Mouse (Mus musculus) spleen, adult 2 months (tissue): ENCODE results near the gene Dus1l. TPM values are rescaled to one million over a fixed set of nuclear protein-coding genes. Genes with fewer than 3 reads are reported as not detected.

ENCODE experiments used
- DNase-seq, 2 experiments: peaks; one replicate each; pipeline versions ENCODE4 v3.0.0 to v3.0.0-alpha.2; 2012 to 2021; ENCODE audit warnings: low spot score in 2 of 2, low read depth in 1 of 2
- H3K27ac ChIP-seq: fragments of 200-500 bp; 2 replicates; pipeline ENCODE4 v1.5.1; 2012; ENCODE audit warnings: low read length, inconsistent platforms; ENCODE audit not compliant: insufficient read depth
- H3K27me3 ChIP-seq: fragments of 200-500 bp; 2 replicates; pipeline ENCODE4 v1.6.1; 2012; ENCODE audit warnings: mild to moderate bottlenecking, moderate library complexity, low read length, inconsistent platforms; ENCODE audit not compliant: control insufficient read depth, insufficient read depth
- H3K36me3 ChIP-seq: fragments of 200-500 bp; 2 replicates; pipeline ENCODE4 v1.6.1; 2012; ENCODE audit warnings: mild to moderate bottlenecking, low read length, inconsistent platforms; ENCODE audit not compliant: control insufficient read depth, insufficient read depth
- H3K4me1 ChIP-seq: fragments of 200-500 bp; 2 replicates; pipeline ENCODE4 v1.6.1; 2011; ENCODE audit warnings: inconsistent platforms; ENCODE audit not compliant: control insufficient read depth, insufficient read depth, insufficient read length
- H3K4me3 ChIP-seq: fragments of 200-500 bp; 2 replicates; pipeline ENCODE4 v1.5.1; 2011; ENCODE audit warnings: mild to moderate bottlenecking, inconsistent platforms; ENCODE audit not compliant: insufficient read depth, insufficient read length; ENCODE audit errors: extremely low read depth
- CTCF ChIP-seq: fragments of 200-500 bp; IDR thresholded peaks from 2 replicates; pipeline ENCODE4 v1.5.1; 2011; ENCODE audit warnings: mild to moderate bottlenecking, inconsistent platforms; ENCODE audit not compliant: insufficient read depth, insufficient read length, insufficient replicate concordance; ENCODE audit errors: extremely low read depth
- POLR2A ChIP-seq: fragments of 200-500 bp; IDR thresholded peaks from 2 replicates; pipeline ENCODE4 v1.6.1; 2011; ENCODE audit warnings: low read depth, low read length, inconsistent platforms
- WGBS: fragments of 180-500 bp; shearing (Covaris S2); methylation state at CpG from one replicate; pipeline ENCODE4 v1.1.7; 2018; 5-methylcytosine and 5-hydroxymethylcytosine counted together
- polyA plus RNA-seq: library from polyadenylated mRNA; depleted of rRNA; stranded (reverse); fragments of >200 nt; gene quantifications from 2 replicates; pipeline ENCODE4 v1.2.3, GENCODE M21; 2012

Dus1l gene
- polyA plus RNA-seq, 1 experiment = 35.0 TPM

DNA sequence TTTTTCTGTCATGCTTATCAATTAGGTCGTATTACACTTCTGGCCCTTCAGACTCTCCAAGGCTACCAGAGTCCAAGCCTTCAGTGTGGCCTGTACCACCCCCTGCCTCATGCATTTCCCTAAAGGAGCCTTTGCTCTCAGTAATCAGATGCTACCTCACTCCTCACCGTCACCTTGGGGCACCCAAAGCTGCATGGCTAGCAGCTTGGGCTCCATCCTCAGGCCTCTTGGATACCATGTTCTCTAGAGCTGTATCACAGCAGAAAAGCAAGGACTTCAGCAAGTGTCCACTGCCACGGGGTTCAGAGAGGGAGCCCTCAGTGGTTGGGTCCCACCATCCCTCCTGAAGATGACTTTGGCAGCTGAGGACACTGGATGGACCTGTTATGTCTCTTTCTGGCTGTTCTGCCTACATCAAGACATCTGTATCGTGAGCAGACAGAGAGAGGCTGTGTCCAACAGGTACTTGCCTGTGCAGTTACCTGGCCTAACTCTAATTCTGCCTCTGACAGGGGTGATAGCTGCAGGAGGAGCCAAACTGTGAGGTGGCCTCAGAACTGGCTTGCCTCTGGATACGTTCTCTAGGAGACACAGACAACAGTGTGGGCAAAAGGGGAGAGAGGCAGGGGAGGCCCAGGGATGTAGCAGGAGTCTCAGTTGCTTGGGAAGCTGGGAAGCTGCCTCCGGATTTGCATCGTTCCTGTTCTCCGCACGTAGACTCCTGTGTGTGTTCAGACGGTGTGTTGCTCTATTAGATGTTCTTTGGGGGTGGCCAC lies 33.7 kb upstream of the Dus1l start:
- DNase-seq = no peak
- 91% methylated on average over 10 of the region's 10 CpGs for WGBS
- no peak overlapping the region for H3K27ac ChIP-seq
- no peak overlapping the region for H3K4me3 ChIP-seq
- H3K27me3 ChIP-seq = no peaks in the 10 kb centered on the region
- no peaks in the 10 kb centered on the region for H3K36me3 ChIP-seq
- no peak for TF ChIP-seq POLR2A
- TF ChIP-seq CTCF = no peak
- peaks cover 7% of the 10 kb centered on the region; the same call in 1 of the 2 replicates for H3K4me1 ChIP-seq

DNA sequence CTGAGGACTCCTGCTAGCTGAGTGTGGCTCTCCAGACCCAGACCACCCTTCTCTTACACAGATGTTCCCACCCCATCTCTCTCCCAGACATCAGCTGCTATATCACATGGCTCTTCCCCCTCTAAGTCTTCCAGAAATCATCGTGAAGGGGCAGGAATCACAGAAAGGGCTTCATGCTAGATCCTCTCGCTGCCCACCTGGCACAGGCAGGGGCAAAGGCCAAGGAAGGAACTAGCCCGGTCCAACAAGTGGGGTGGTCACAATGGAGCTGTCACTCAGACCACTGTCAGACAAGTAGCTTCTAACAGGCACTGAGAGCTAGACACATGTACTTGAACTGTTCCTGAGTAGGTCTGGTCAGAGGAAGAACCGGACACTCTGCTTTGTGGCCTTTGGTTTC lies 32.2 kb upstream of the Dus1l start:
- no peaks in the 10 kb centered on the region for H3K36me3 ChIP-seq
- WGBS = 87% methylated on average over 4 of the region's 4 CpGs
- no peak overlapping the region for H3K27ac ChIP-seq
- no peak overlapping the region for H3K4me3 ChIP-seq
- DNase-seq = no peak
- H3K4me1 ChIP-seq = peaks cover 8% of the 10 kb centered on the region; the same call in 1 of the 2 replicates
- TF ChIP-seq POLR2A (no peak), CTCF (no peak)
- no peaks in the 10 kb centered on the region for H3K27me3 ChIP-seq

DNA sequence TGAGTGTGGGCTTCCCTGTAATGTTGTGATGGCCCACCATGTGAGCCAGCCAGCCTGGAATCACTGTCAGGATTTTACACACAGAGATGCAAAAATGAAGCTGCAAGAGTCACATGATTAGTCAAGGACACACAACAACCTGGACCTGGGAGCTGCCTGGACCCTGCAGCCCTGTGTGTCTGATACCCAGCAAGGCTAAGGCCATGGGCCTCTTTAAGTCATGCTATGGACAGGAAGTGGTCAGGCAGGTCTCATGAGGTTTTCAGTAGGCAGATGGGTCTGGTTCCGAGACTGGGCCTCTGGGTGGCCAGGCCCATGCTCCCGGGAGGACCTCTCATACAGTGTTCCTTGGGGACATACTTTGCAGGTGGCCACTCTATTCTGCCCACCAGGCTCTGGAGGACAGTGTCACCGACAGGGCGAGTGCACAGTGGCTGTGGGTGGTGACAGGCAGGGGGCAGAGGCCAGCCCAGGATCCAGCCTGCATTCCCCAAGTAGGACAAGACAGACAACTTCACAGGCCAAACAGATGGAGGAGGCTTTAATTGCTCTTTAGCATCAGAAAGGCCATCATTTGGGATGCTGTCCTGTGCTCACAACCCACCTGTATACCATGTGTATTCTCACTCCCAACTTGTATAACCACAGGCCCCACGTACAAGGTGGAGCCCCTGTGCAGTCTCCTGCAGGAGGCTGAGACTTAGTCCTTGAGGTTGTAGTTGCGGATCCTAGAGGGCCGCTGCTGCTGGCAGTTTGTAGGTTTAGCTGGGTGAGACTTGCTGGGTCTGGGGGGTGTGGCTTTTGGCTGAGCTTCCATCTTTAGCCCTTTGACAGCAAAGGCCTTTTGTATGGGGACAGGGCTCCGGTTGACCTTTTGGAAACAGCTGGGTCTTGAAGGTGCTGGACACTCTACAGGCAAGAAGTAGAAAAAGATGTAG lies 30.1 kb upstream of the Dus1l start:
- WGBS = 82% methylated on average over 8 of the region's 8 CpGs
- no peaks in the 10 kb centered on the region for H3K36me3 ChIP-seq
- DNase-seq = no peak
- H3K27ac ChIP-seq = 0 out of 2 replicates have a peak overlapping the region, but pooled peaks have one; percentile 13
- TF ChIP-seq CTCF (no peak), POLR2A (no peak)
- peaks cover 12% of the 10 kb centered on the region; the same call in 1 of the 2 replicates for H3K4me1 ChIP-seq
- H3K4me3 ChIP-seq = no peak overlapping the region
- H3K27me3 ChIP-seq = no peaks in the 10 kb centered on the region

DNA sequence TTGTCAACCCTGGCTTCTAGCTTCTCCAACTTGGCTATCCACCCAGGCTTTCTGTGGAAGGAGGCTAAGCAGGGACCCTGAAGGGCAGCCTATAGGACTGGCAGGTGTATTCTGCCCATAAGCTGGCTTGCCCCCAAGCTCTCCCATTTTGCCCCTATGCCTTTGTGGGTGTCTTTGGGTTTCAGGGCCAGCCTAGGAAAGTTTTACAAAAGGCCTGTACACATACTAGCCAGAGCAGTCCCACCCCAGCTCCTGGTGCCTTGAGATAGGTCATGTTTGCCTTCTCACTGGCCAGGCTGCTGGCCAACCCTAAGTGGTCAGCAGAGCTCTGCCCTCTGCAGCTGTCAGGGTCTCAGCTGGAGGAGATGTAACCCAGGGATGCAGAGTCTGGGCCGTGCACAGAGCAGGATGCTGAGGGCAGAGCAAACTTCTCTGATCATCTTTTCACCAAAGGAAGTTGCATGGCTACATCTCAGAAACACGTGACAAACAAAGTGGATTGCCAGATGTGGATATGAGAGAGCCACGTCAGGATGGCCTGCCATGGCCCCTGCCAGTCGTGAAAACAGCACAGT lies 29.2 kb upstream of the Dus1l start:
- Histone ChIP-seq H3K36me3 (peaks cover 7% of the 10 kb centered on the region; the same call in 1 of the 2 replicates), H3K4me1 (peaks cover 12% of the 10 kb centered on the region; the same call in 1 of the 2 replicates), H3K27me3 (no peaks in the 10 kb centered on the region), H3K27ac (0 out of 2 replicates have a peak overlapping the region, but pooled peaks have one; percentile 13), H3K4me3 (no peak overlapping the region)
- no peak for DNase-seq
- TF ChIP-seq CTCF (no peak), POLR2A (no peak)
- 37% methylated on average over 4 of the region's 4 CpGs for WGBS

DNA sequence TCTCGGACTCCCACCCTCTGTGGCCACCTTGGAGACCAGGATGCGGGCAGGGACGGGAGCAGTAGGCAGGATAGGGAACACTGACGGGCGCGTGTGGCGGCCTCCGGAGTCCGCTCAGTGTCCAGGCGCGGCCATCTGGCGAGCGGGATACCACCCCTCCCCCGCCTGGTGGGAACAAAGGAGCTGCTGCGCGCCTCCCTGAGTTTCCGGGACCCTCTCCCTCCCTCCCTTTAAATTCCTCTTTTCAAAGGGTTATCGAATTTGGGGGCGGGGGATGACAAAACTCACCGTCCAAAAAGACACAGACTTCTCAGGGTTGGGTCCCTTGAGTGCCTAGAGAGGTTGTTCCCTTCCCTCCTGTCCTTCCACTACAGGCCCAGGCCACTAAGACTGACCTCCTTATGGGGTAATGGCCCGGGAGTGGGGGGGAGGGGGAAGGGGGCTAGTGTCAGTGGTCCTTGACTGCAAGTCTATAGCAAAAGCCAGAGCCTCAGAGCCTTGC lies 28.6 kb upstream of the Dus1l start:
- Histone ChIP-seq H3K27ac (peak overlapping the region; percentile 70), H3K4me1 (peaks cover 12% of the 10 kb centered on the region; the same call in 1 of the 2 replicates), H3K4me3 (peak overlapping the region; percentile 88), H3K36me3 (peaks cover 11% of the 10 kb centered on the region; the same call in 1 of the 2 replicates), H3K27me3 (no peaks in the 10 kb centered on the region)
- WGBS = 4% methylated on average over 21 of the region's 21 CpGs
- no peak for DNase-seq
- TF ChIP-seq CTCF (no peak), POLR2A (no peak)
